Mouse (Mus musculus) embryonic facial prominence, embryonic 11.5 days (tissue): ENCODE data around the gene Pink1. TPM values are rescaled to one million over a fixed set of nuclear protein-coding genes. Genes with fewer than 3 reads are reported as not detected.
"Not testable (repeated sequence)": the region's sequence is repeated elsewhere in the genome, so short reads cannot be mapped to it uniquely, and the experiment has no call there.

ENCODE experiments used
- ATAC-seq: fragments of 200-750 bp; cut with Nextera tagmentation; replicated peaks from 2 replicates; pipeline ENCODE4 v1.8.0; 2017; ENCODE audit warnings: low read depth; ENCODE audit not compliant: insufficient number of reproducible peaks, low FRiP score, low TSS enrichment
- DNase-seq: peaks from one replicate; pipeline ENCODE4 v3.0.0-alpha.2; 2015; ENCODE audit warnings: low spot score
- H3K27ac ChIP-seq: fragments of 300-500 bp; sonication (generic); replicated peaks from 2 replicates; pipeline ENCODE4 v1.5.1; 2014; ENCODE audit warnings: mild to moderate bottlenecking, low read depth, low read length, control low read depth
- H3K27me3 ChIP-seq: fragments of 300-500 bp; sonication (generic); 2 replicates; pipeline ENCODE4 v1.6.1; 2014; ENCODE audit warnings: mild to moderate bottlenecking, low read length, moderate library complexity, mixed read lengths; ENCODE audit not compliant: control insufficient read depth, insufficient read depth
- H3K36me3 ChIP-seq: fragments of 300-500 bp; sonication (generic); replicated peaks from 2 replicates; pipeline ENCODE4 v1.6.1; 2014; ENCODE audit warnings: low read depth, mild to moderate bottlenecking, low read length, moderate library complexity, mixed read lengths; ENCODE audit not compliant: control insufficient read depth, insufficient read depth
- H3K4me1 ChIP-seq: fragments of 300-500 bp; sonication (generic); 2 replicates; pipeline ENCODE4 v1.6.1; 2014; ENCODE audit warnings: low read length, mixed read lengths; ENCODE audit not compliant: control insufficient read depth, insufficient read depth
- H3K4me2 ChIP-seq: fragments of 300-500 bp; sonication (generic); 2 replicates; pipeline ENCODE4 v1.6.1; 2014; ENCODE audit warnings: low read depth, mild to moderate bottlenecking, control low read depth, low read length, moderate library complexity
- H3K4me3 ChIP-seq: fragments of 300-500 bp; sonication (generic); 2 replicates; pipeline ENCODE4 v1.5.1; 2014; ENCODE audit warnings: low read depth, low read length, control low read depth
- H3K9ac ChIP-seq: fragments of 300-500 bp; sonication (generic); replicated peaks from 2 replicates; pipeline ENCODE4 v1.6.1; 2014; ENCODE audit warnings: mild to moderate bottlenecking, control low read depth, low read length
- H3K9me3 ChIP-seq: fragments of 300-500 bp; sonication (generic); replicated peaks from 2 replicates; pipeline ENCODE4 v1.6.1; 2016; ENCODE audit warnings: mild to moderate bottlenecking, low read length, inconsistent platforms, mixed read lengths; ENCODE audit not compliant: control insufficient read depth
- WGBS: fragments of 180-500 bp; shearing (Covaris S2); extraction: QIAGEN DNeasy Blood & Tissue Kit; methylation state at CpG from one replicate; pipeline ENCODE4 v1.1.7; 2014; 5-methylcytosine and 5-hydroxymethylcytosine counted together
- polyA plus RNA-seq: library from polyadenylated mRNA; unstranded; fragments of >200 nt; fragmentation: Nextera tagmentation; extraction: Ambion mirVana; gene quantifications from 2 replicates; pipeline ENCODE4 v1.2.1, GENCODE M21; 2014

Pink1 gene
- polyA plus RNA-seq, 1 experiment from 2014 or later = 17.7 TPM

- H3K9ac ChIP-seq = 0 out of 2 replicates have a peak overlapping the region, but pooled peaks have one; percentile 22
- WGBS = 74% methylated on average over 7 of the region's 7 CpGs
- no peak for DNase-seq
- H3K4me3 ChIP-seq = peak overlapping the region; percentile 14; the same call in 1 of the 2 replicates
- no peaks in the 10 kb centered on the region for H3K36me3 ChIP-seq
- H3K27ac ChIP-seq = no peak overlapping the region
- no peaks in the 10 kb centered on the region for H3K27me3 ChIP-seq
- no peaks in the 10 kb centered on the region for H3K9me3 ChIP-seq
- peak overlapping the region; percentile 25 for H3K4me2 ChIP-seq
- no peak for ATAC-seq
- no peaks in the 10 kb centered on the region for H3K4me1 ChIP-seq
Observed at GRCm38 (mm10) chr4:138327891-138328470, 1.9 kb upstream of the Pink1 start.

- H3K9me3 ChIP-seq, ATAC-seq, H3K9ac ChIP-seq, H3K4me3 ChIP-seq, H3K27ac ChIP-seq, H3K4me1 ChIP-seq, H3K4me2 ChIP-seq, H3K36me3 ChIP-seq, H3K27me3 ChIP-seq, DNase-seq: not testable (repeated sequence)
- WGBS = 47% methylated on average over 8 of the region's 12 CpGs
Observed at GRCm38 (mm10) chr4:138327155-138327554, 1.0 kb upstream of the Pink1 start.

GRCm38 (mm10) chr4:138325466-138326076 is 536 bp downstream of the Pink1 start:
- Histone ChIP-seq H3K4me3 (peak overlapping the region; percentile 81), H3K27me3 (no peaks in the 10 kb centered on the region), H3K4me1 (no peaks in the 10 kb centered on the region), H3K27ac (peak overlapping the region; percentile 92), H3K9ac (peak overlapping the region; percentile 86), H3K9me3 (no peaks in the 10 kb centered on the region), H3K36me3 (no peaks in the 10 kb centered on the region), H3K4me2 (peak overlapping the region; percentile 74)
- ATAC-seq (peak; percentile 84), DNase-seq (peak; percentile 87)
- under 1% methylated on average over 45 of the region's 45 CpGs for WGBS

GRCm38 (mm10) chr4:138324451-138324850 is 1.7 kb downstream of the Pink1 start:
- DNase-seq (no peak), ATAC-seq (no peak)
- no peak overlapping the region for H3K4me2 ChIP-seq
- H3K9me3 ChIP-seq = no peaks in the 10 kb centered on the region
- no peaks in the 10 kb centered on the region for H3K27me3 ChIP-seq
- no peak overlapping the region for H3K27ac ChIP-seq
- no peak overlapping the region for H3K9ac ChIP-seq
- no peaks in the 10 kb centered on the region for H3K36me3 ChIP-seq
- WGBS = 95% methylated on average over 3 of the region's 3 CpGs
- H3K4me3 ChIP-seq = no peak overlapping the region
- H3K4me1 ChIP-seq = no peaks in the 10 kb centered on the region

GRCm38 (mm10) chr4:138323753-138324152 is 2.4 kb downstream of the Pink1 start:
- Histone ChIP-seq H3K4me1 (no peaks in the 10 kb centered on the region), H3K36me3 (no peaks in the 10 kb centered on the region), H3K27ac (no peak overlapping the region), H3K4me3 (no peak overlapping the region), H3K4me2 (no peak overlapping the region), H3K27me3 (no peaks in the 10 kb centered on the region), H3K9ac (no peak overlapping the region), H3K9me3 (no peaks in the 10 kb centered on the region)
- WGBS = 69% methylated on average over 4 of the region's 4 CpGs
- ATAC-seq (no peak), DNase-seq (no peak)

GRCm38 (mm10) chr4:138322692-138323091 is 3.4 kb downstream of the Pink1 start:
- Histone ChIP-seq H3K27me3 (no peaks in the 10 kb centered on the region), H3K4me1 (no peaks in the 10 kb centered on the region), H3K4me2 (no peak overlapping the region), H3K27ac (no peak overlapping the region), H3K9me3 (no peaks in the 10 kb centered on the region), H3K9ac (no peak overlapping the region), H3K36me3 (no peaks in the 10 kb centered on the region), H3K4me3 (no peak overlapping the region)
- DNase-seq (no peak), ATAC-seq (no peak)
- 65% methylated on average over 4 of the region's 4 CpGs for WGBS

GRCm38 (mm10) chr4:138321488-138321887 is 4.6 kb downstream of the Pink1 start:
- Histone ChIP-seq H3K9me3 (no peaks in the 10 kb centered on the region), H3K4me1 (no peaks in the 10 kb centered on the region), H3K4me2 (no peak overlapping the region), H3K27ac (no peak overlapping the region), H3K27me3 (no peaks in the 10 kb centered on the region), H3K36me3 (no peaks in the 10 kb centered on the region; the same call in 1 of the 2 replicates), H3K4me3 (no peak overlapping the region), H3K9ac (no peak overlapping the region)
- no peak for DNase-seq
- WGBS = 77% methylated on average over 7 of the region's 7 CpGs
- no peak for ATAC-seq

- Histone ChIP-seq H3K9ac (no peak overlapping the region), H3K9me3 (no peaks in the 10 kb centered on the region), H3K36me3 (no peaks in the 10 kb centered on the region; the same call in 1 of the 2 replicates), H3K4me2 (no peak overlapping the region), H3K27me3 (no peaks in the 10 kb centered on the region), H3K27ac (no peak overlapping the region), H3K4me3 (no peak overlapping the region), H3K4me1 (no peaks in the 10 kb centered on the region)
- WGBS = 85% methylated on average over 11 of the region's 11 CpGs
- no peak for DNase-seq
- no peak for ATAC-seq
Observed at GRCm38 (mm10) chr4:138320711-138321110, 5.4 kb downstream of the Pink1 start.
